Mouse (Mus musculus) telencephalon, adult 2 months (tissue): ENCODE measurements around the gene Ceacam3.
"Not testable (repeated sequence)": the region's sequence is repeated elsewhere in the genome, so short reads cannot be mapped to it uniquely, and the experiment has no call there.

Experiments
- DNase-seq: peaks from one replicate; pipeline ENCODE4 v3.0.0-alpha.2; 2011; ENCODE audit warnings: low read depth, low spot score

Gene Ceacam3

DNA sequence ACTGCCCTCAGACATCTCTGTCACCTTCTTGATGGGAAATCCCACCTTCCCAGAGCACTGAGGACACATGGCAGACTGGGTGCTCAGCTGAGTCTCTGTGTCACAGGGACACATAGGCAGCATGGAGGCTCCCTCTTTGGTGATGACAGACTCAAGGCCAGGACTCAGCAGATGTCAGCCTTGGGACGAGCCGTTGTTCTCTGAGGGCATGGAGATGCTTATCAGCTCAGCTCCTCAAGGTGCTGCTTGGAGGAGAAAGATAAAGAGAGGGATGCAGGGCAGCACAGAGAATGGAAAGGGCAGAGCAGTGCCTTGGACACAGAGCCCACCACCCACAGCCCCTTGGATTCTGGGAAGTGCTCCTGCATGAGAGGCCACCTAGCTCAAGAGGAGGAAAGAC, at the start of gene Ceacam3:
Gene Ceacam3 (plus strand): TSS at position 352 of the 400 bp plus-strand sequence.
- DNase-seq: no peak

DNA sequence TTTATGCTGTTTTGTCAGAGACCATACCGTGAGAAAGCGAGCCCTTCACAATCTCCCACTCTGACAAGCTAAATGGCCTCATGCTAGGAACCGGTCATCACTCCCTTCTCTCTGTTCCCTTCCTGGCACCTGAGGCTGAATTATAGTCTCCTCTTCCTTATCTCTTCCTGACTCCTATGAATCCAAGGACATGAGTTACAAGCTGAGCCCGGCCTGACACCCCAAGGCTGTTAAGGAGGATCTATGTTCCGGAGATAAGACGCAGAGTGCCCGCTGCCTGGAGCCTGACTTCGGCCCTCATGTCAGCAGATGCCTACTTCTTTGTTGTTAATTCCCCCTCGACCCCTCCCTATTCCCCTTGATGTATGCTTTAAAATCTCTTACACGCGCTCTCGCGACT, 48.5 kb upstream of the Ceacam3 start:
- DNase-seq: not testable (repeated sequence)

- no peak for DNase-seq
Measured at GRCm38 (mm10) chr7:17135307-17135706, 14.8 kb upstream of the Ceacam3 start.

DNA sequence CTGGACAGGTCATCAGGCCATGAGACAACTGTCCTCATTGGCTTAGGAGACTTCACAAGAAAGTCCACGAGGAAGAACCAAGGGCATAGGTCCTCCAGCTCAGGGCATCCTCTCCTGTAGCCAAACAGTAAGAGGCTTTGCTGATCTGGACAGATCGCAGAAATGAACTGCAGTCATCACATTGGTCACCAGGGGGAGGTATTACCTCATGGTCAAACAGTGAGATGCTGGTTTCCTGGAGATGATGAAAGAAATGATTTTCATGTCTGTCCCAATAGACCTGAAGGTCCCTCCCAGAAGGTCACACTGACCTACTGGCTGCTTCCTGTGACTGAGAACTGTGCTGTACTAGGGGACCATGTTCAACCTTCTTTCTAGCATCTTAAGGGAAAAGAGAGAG, 5.6 kb downstream of the Ceacam3 start:
- DNase-seq: no peak

- DNase-seq: no peak
Measured at GRCm38 (mm10) chr7:17156885-17157677, 7.0 kb downstream of the Ceacam3 start.

- DNase-seq: no peak
Measured at GRCm38 (mm10) chr7:17159011-17159410, 8.9 kb downstream of the Ceacam3 start.

DNA sequence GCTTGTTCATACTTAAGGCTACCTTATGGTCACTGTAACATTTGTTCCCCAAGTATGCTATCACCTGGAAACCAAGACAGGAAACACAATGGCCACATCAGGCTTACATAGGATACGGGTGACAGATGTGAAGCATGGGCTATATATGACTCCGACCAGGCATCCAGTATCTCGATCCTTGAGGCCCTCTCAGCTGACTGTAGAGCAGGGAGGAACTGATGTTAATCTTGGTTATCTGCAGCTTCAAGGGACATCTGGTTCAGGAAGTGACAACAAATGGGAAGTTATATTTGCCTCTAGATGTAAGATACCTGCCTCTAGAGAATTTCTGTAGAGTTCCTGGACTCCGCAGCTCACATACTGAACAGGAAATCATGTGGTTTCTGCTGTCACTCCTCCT, 21.7 kb downstream of the Ceacam3 start:
- DNase-seq: no peak

DNA sequence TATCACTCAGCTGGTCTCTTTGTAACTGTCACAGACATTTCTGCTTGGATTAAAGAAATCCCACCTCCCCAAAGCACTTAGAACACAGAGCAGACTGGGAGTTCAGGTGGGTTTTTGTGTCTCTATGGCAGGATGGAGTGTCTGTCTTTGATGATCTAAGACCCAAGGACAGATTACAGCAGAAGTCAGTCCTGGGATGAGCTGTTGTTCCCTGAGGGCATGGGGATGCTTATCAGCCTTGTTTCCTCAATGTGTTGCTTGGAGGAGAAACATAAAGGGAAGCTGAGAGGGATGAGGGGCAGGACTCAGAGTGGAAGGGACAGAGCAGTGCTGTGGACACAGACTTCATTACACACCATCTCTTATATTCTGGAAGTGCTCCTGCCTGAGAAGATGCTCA, 53.1 kb downstream of the Ceacam3 start, which contains the start of gene Psg29:
Gene Psg29 (plus strand): TSS at position 301 of the 400 bp plus-strand sequence.
- DNase-seq: no peak

- DNase-seq: no peak
Measured at GRCm38 (mm10) chr7:17205530-17206184, 55.6 kb downstream of the Ceacam3 start.
